Mouse (Mus musculus): ENCODE results near the gene Alpk3.

DNA sequence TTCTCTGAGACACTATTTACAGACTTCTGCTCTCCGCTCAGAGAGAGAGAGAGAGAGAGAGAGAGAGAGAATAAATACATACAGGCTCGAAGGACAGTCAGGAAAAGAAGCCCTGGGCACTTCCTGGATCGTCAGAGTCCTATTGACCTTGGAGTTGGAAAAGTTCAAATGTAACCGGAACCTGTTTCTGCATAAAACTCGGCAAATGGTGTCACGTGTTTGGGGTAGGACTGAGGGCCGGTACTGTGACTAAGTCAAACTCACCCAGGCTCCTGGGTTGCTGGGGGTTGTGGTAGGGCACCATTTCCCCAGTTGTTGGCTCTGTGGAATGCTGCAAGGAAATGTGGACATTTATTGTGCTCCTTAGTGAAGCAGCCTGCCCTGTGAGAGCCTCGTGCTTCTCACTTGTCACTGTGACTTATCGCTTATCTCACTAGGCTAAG, 1.3 kb downstream of the Alpk3 start:
- no peak for TF ChIP-seq POLR2A (IDR thresholded peaks at IDR 0.05; ENCODE audit: insufficient read depth, low read depth, low read length)
- no peak for TF ChIP-seq CTCF (IDR thresholded peaks at IDR 0.05; ENCODE audit: insufficient read depth, low read depth, low read length)
